Mouse (Mus musculus): ENCODE measurements at regions not wholly inside any gene's neighbourhood (a gene's known extent, or its start where the extent isn't known, plus 50 kb on each side); places are given as distances from the start of the nearest gene placed in this dataset.

- no peaks in the 10 kb centered on the region for H3K27me3 ChIP-seq (ENCODE audit: control insufficient read depth, insufficient read depth, low read length)
- no peak overlapping the region for H3K4me3 ChIP-seq (ENCODE audit: control insufficient read depth, insufficient read depth, low read length)
- WGBS, result 88% methylated on average over 3 of the region's 3 CpGs
- H3K4me1 ChIP-seq (replicated peaks; ENCODE audit: control insufficient read depth, insufficient read depth, low read length), result no peaks in the 10 kb centered on the region
- DNase-seq, result no peak
- TF ChIP-seq CTCF (IDR thresholded peaks at IDR 0.05; ENCODE audit: borderline replicate concordance, control insufficient read depth, extremely low read depth, insufficient read depth, low read length, poor library complexity) (no peak), POLR2A (IDR thresholded peaks at IDR 0.05; ENCODE audit: control insufficient read depth, extremely low read depth, insufficient read depth, low read length, poor library complexity) (no peak)
- no peak overlapping the region for H3K27ac ChIP-seq (ENCODE audit: control insufficient read depth, insufficient read depth, low read length)
- no peaks in the 10 kb centered on the region for H3K36me3 ChIP-seq (ENCODE audit: control insufficient read depth, insufficient read depth, low read length)
These were observed 85.9 kb downstream of the Lmo4 start for GRCm38 (mm10) chr3:144119076-144119475.

GRCm38 (mm10) chr3:144113672-144114645, 91.1 kb downstream of the Lmo4 start:
- WGBS, result 88% methylated on average over 11 of the region's 11 CpGs
- Histone ChIP-seq H3K27me3 (ENCODE audit: control insufficient read depth, insufficient read depth, low read length) (no peaks in the 10 kb centered on the region), H3K36me3 (ENCODE audit: control insufficient read depth, insufficient read depth, low read length) (no peaks in the 10 kb centered on the region), H3K27ac (ENCODE audit: control insufficient read depth, insufficient read depth, low read length) (no peak overlapping the region), H3K4me1 (replicated peaks; ENCODE audit: control insufficient read depth, insufficient read depth, low read length) (no peaks in the 10 kb centered on the region), H3K4me3 (ENCODE audit: control insufficient read depth, insufficient read depth, low read length) (no peak overlapping the region)
- no peak for DNase-seq
- TF ChIP-seq POLR2A (IDR thresholded peaks at IDR 0.05; ENCODE audit: control insufficient read depth, extremely low read depth, insufficient read depth, low read length, poor library complexity), result no peak
- TF ChIP-seq CTCF (IDR thresholded peaks at IDR 0.05; ENCODE audit: borderline replicate concordance, control insufficient read depth, extremely low read depth, insufficient read depth, low read length, poor library complexity), result no peak

GRCm38 (mm10) chr3:144110331-144111080, 94.5 kb downstream of the Lmo4 start:
- no peaks in the 10 kb centered on the region for H3K27me3 ChIP-seq (ENCODE audit: control insufficient read depth, insufficient read depth, low read length)
- WGBS, result 91% methylated on average over 5 of the region's 5 CpGs
- no peak overlapping the region for H3K4me3 ChIP-seq (ENCODE audit: control insufficient read depth, insufficient read depth, low read length)
- no peaks in the 10 kb centered on the region for H3K36me3 ChIP-seq (ENCODE audit: control insufficient read depth, insufficient read depth, low read length)
- no peaks in the 10 kb centered on the region for H3K4me1 ChIP-seq (replicated peaks; ENCODE audit: control insufficient read depth, insufficient read depth, low read length)
- TF ChIP-seq CTCF (IDR thresholded peaks at IDR 0.05; ENCODE audit: borderline replicate concordance, control insufficient read depth, extremely low read depth, insufficient read depth, low read length, poor library complexity) (no peak), POLR2A (IDR thresholded peaks at IDR 0.05; ENCODE audit: control insufficient read depth, extremely low read depth, insufficient read depth, low read length, poor library complexity) (no peak)
- no peak for DNase-seq
- no peak overlapping the region for H3K27ac ChIP-seq (ENCODE audit: control insufficient read depth, insufficient read depth, low read length)

- DNase-seq, result no peak
- Histone ChIP-seq H3K27ac (ENCODE audit: control insufficient read depth, insufficient read depth, low read length) (no peak overlapping the region), H3K27me3 (ENCODE audit: control insufficient read depth, insufficient read depth, low read length) (no peaks in the 10 kb centered on the region), H3K4me1 (replicated peaks; ENCODE audit: control insufficient read depth, insufficient read depth, low read length) (no peaks in the 10 kb centered on the region), H3K36me3 (ENCODE audit: control insufficient read depth, insufficient read depth, low read length) (no peaks in the 10 kb centered on the region), H3K4me3 (ENCODE audit: control insufficient read depth, insufficient read depth, low read length) (no peak overlapping the region)
- TF ChIP-seq CTCF (IDR thresholded peaks at IDR 0.05; ENCODE audit: borderline replicate concordance, control insufficient read depth, extremely low read depth, insufficient read depth, low read length, poor library complexity), result no peak
- WGBS, result 82% methylated on average over 2 of the region's 2 CpGs
These were observed 95.3 kb downstream of the Lmo4 start for GRCm38 (mm10) chr3:144109769-144110168.

- DNase-seq, result no peak
- Histone ChIP-seq H3K4me1 (replicated peaks; ENCODE audit: control insufficient read depth, insufficient read depth, low read length) (no peaks in the 10 kb centered on the region), H3K27ac (ENCODE audit: control insufficient read depth, insufficient read depth, low read length) (no peak overlapping the region), H3K4me3 (ENCODE audit: control insufficient read depth, insufficient read depth, low read length) (no peak overlapping the region), H3K27me3 (ENCODE audit: control insufficient read depth, insufficient read depth, low read length) (no peaks in the 10 kb centered on the region), H3K36me3 (ENCODE audit: control insufficient read depth, insufficient read depth, low read length) (no peaks in the 10 kb centered on the region)
- 89% methylated on average over 6 of the region's 6 CpGs for WGBS
- TF ChIP-seq POLR2A (IDR thresholded peaks at IDR 0.05; ENCODE audit: control insufficient read depth, extremely low read depth, insufficient read depth, low read length, poor library complexity) (no peak), CTCF (IDR thresholded peaks at IDR 0.05; ENCODE audit: borderline replicate concordance, control insufficient read depth, extremely low read depth, insufficient read depth, low read length, poor library complexity) (no peak)
These were observed 96.7 kb downstream of the Lmo4 start for GRCm38 (mm10) chr3:144108310-144108709.

- 93% methylated on average over 7 of the region's 7 CpGs for WGBS
- Histone ChIP-seq H3K4me3 (ENCODE audit: control insufficient read depth, insufficient read depth, low read length) (no peak overlapping the region), H3K27me3 (ENCODE audit: control insufficient read depth, insufficient read depth, low read length) (no peaks in the 10 kb centered on the region), H3K4me1 (replicated peaks; ENCODE audit: control insufficient read depth, insufficient read depth, low read length) (no peaks in the 10 kb centered on the region), H3K36me3 (ENCODE audit: control insufficient read depth, insufficient read depth, low read length) (no peaks in the 10 kb centered on the region), H3K27ac (ENCODE audit: control insufficient read depth, insufficient read depth, low read length) (no peak overlapping the region)
- no peak for DNase-seq
- no peak for TF ChIP-seq CTCF (IDR thresholded peaks at IDR 0.05; ENCODE audit: borderline replicate concordance, control insufficient read depth, extremely low read depth, insufficient read depth, low read length, poor library complexity)
- no peak for TF ChIP-seq POLR2A (IDR thresholded peaks at IDR 0.05; ENCODE audit: control insufficient read depth, extremely low read depth, insufficient read depth, low read length, poor library complexity)
These were observed 97.4 kb downstream of the Lmo4 start for GRCm38 (mm10) chr3:144107664-144108063.

Data from thymus, adult 2 months (tissue).